Mouse (Mus musculus): Measurements from ENCODE around the gene Cep126.

Cep126 gene

DNA sequence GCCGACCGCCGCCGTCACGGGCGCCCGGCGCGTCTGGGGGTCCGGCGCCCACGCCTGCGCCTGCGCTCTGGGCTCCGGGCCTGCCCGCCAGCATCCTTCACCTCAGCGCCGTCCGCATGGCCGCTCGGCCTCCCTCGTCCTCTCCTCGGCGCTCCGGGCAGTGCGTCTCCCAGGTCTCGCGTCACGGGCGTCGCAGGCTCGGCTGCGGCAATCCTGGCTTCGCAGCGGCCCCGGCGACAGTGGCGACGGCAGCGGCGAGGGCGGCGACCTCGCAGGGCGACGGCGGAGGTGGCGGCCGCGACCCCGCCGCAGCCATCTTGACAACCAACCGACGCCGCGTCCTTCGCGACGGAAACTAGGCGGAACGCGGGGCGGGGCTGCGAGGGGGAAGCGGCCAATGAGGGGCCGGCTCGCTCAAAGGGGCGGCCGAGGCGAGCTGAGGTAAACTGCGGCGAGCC lies at the start of gene Cep126:
Gene Cep126, minus strand, starts transcription at position 178 of the 458 bp plus-strand sequence.
- under 1% methylated on average over 72 of the region's 72 CpGs for WGBS

DNA sequence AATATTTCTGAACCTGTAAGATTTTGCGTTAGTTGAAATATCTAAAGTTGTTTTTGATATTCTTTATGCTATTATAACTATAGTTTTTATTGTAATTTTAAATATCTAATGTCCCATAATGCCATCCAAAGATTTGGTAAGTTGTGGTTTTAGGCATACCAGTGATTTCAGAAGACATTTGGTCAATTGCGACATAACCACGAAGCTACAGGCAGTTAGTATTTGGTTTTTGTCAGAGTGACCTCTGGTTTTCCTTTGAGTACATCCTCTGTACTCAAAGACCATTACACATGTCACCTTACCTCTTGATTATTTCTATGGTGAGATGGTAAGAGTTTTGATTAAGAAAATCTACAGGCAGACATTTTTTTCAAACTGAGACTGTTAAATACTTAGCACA lies 45.5 kb upstream of the Cep126 start:
- 87% methylated on average over 3 of the region's 3 CpGs for WGBS

DNA sequence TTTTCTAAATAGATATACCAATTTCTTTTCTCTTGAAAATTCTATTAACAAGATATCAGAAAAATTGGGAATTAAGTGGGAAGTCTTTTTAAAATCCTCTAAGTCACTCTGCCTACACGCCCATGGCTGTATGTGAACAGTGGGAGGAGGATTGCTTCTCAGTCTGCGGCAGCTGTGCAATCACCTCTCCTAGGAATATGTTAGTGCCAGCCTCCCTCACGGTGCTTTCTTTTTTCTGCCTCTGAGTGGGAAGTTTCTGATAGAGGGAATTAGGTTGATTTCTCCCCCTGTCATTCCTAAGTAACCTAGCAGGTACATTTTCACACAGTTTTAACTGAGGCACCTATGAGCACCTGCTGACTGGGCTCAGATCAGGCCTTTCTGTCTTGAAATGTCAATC lies 43.0 kb upstream of the Cep126 start:
- WGBS, result 50% methylated on average over 3 of the region's 3 CpGs

DNA sequence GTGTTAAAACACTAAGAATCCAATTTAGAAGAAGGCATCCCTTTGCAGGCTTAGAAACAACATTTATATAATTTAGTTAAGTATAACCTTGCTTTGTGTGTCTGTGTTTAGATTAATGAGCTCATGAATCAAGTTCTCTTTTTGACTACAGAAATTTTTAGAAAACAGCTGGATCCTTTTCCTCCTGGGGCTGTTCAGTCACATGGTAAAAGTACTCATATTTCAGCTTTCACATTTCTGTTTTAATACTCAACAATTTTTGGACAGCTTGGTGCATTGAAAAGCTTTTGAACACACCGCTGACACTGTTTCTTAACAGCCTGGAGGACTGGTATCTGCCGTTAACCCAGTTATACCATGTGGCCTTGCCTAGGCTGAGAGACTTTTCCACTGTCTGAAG lies 22.9 kb upstream of the Cep126 start:
- WGBS, result 69% methylated on average over 2 of the region's 2 CpGs

DNA sequence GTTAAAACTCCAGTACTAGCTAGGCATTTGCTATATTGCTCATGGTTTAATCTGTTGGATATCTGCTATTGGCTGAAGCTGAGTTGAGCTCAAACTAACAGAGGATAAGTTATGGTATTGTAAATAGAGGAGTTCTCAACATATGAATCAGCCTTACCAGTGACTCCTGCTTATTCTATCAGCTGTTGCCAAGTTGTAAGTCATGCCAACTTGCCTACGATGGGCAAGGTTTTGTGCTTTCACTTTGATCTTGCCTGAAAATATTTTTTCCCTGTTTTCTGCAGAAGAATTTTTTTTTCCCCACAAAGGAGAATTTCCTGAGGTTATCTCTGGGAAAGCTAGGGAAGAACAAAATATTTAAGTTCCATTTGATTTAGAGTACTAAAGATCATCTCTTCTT lies 5.4 kb upstream of the Cep126 start:
- WGBS, result 41% methylated on average over 1 of the region's 1 CpGs

- WGBS, result 1% methylated on average over 22 of the region's 22 CpGs
Measured at GRCm38 (mm10) chr9:8133586-8134115, 443 bp downstream of the Cep126 start.

DNA sequence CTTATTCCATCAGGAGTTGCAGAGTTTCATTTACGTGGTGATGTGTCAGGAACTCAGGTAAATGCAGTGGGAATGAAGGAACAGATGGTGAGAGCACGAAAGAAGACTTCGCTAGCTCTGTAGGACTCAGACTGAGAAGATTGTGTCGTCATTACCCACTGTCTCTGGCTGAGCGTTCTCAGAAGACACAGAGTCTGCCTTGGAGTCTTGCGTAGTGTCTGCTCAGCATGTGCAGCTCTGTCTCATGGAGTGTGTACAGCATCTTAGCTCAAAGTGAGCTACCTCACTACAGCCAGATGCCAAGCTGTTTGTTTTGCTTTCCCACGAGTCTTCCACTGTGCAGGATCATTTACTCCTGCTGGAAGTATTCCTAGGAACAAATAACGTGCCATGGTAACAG lies 10.6 kb downstream of the Cep126 start:
- 52% methylated on average over 8 of the region's 8 CpGs for WGBS

- 99% methylated on average over 5 of the region's 5 CpGs for WGBS
Measured at GRCm38 (mm10) chr9:8114516-8114915, 19.6 kb downstream of the Cep126 start.

DNA sequence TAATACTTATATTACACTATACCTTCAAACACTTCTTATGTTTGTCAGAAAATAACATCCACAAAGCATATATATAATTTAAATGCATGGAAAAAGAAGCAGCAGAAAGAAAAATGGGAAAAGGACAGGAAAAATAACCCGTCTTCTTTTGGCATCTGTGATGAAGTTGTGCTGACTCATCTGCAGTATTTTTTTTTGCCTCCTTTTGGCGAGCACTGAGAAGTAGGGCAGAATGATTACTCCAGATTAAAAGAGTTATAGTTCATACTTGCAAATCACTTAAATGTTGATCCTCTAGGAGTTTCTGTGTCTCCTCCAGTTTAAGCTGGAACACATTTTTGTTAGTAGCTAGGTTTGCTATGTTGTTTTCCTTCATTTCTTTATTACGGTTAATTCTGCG lies 31.0 kb downstream of the Cep126 start:
- WGBS, result 64% methylated on average over 4 of the region's 4 CpGs

GRCm38 (mm10) chr9:8100962-8101361 lies 33.1 kb downstream of the Cep126 start:
- 90% methylated on average over 6 of the region's 6 CpGs for WGBS

DNA sequence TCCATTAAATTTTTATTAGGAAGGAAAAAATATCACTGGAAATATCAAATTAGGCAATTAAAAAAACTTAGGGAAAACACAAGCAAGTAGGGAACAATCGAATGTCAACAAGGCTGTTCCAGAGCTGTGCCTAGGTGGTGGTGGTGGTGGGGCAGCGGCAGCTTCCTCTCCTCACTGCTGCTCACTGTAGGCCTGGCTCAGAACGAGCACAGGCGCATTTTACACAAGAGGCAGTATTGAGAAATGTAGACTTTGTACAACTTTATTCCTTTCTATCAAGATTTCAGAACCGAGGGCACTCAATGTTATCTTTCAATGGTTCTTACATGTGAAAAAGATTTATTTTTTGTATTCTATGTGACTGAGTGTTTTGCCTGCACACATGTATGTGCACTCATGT lies 55.2 kb downstream of the Cep126 start:
- 89% methylated on average over 5 of the region's 5 CpGs for WGBS

- WGBS, result 97% methylated on average over 3 of the region's 3 CpGs
Measured at GRCm38 (mm10) chr9:8073203-8073755, 60.8 kb downstream of the Cep126 start.

- WGBS, result 54% methylated on average over 3 of the region's 3 CpGs
Measured at GRCm38 (mm10) chr9:8059636-8060035, 74.5 kb downstream of the Cep126 start.

GRCm38 (mm10) chr9:8054831-8055230 lies 79.3 kb downstream of the Cep126 start:
- 57% methylated on average over 1 of the region's 1 CpGs for WGBS

- 10% methylated on average over 5 of the region's 5 CpGs for WGBS
Measured at GRCm38 (mm10) chr9:8043044-8043387, 91.1 kb downstream of the Cep126 start.

DNA sequence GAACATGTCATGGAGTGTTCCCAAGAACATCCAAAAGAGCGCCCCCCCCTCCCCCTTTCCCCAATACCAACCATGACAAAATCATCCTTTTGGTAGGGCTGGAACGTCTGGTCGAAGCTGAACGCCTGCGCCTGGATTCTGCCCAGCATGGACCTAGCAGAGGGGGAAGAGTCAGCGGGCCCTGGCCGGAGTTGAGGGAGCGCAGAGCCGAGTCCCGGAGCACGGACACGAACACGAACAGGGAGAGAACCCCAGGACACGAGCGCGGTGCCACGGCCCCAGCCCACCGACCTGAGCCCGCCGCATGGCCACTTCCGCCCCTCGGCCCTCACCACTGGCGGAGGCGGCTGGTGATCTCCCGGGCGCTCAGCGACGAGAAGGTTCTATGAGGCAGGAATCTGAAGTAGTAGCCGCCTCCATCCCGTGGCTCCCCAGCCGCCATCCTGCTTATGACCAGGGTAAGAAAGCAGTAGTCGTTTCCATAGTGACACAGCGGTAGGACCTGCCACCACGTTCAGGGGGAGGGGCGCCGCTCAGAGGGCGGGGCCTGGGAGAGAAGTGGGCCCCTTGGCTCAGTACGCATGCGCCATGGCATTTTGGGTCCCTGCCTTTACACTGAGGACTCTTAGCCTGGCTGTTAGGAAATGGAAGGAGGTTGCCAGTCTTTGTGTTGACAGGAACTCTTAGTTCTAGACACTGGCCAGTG lies 91.6 kb downstream of the Cep126 start, which contains the start of gene Cfap300:
Gene Cfap300, minus strand, starts transcription at position 486 of the 706 bp plus-strand sequence.
- under 1% methylated on average over 39 of the region's 39 CpGs for WGBS

DNA sequence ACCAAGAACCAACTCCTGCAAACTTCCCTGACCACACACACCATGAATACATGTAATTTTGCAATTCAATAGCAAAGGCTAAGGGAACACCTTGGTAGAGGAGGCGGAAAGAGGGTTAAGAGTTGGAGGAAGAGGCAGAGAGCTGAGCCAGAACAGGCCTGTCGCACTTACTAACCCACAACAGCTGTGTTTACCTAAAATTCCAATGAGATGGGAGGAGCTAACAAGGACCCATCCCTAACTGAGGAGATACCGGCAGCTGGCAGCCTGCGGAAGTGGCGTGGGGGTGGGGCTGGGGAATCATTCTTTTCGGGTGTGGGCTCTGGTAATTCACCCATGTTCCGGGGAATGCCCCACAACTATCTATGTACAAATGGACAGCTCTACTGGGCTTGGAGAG lies 98.5 kb downstream of the Cep126 start:
- WGBS, result 49% methylated on average over 7 of the region's 7 CpGs

GRCm38 (mm10) chr9:8035091-8035490 lies 99.0 kb downstream of the Cep126 start:
- 71% methylated on average over 4 of the region's 4 CpGs for WGBS

- 79% methylated on average over 1 of the region's 1 CpGs for WGBS
Measured at GRCm38 (mm10) chr9:8034143-8034542, 100.0 kb downstream of the Cep126 start.

GRCm38 (mm10) chr9:8032847-8033246 lies 101.2 kb downstream of the Cep126 start:
- 71% methylated on average over 5 of the region's 5 CpGs for WGBS
